Mouse (Mus musculus) testis, adult 2 months (tissue): Measurements from ENCODE around the gene Aldh3a2.

Experiments used
- CTCF ChIP-seq: fragments of 200-500 bp; IDR thresholded peaks from 2 replicates; pipeline ENCODE4 v1.5.1; 2012; ENCODE audit warnings: low read depth, mild to moderate bottlenecking, inconsistent platforms, low read length, moderate library complexity; ENCODE audit not compliant: control insufficient read depth, insufficient read depth, insufficient replicate concordance
- POLR2A ChIP-seq: fragments of 200-500 bp; IDR thresholded peaks from 2 replicates; pipeline ENCODE4 v1.6.1; 2012; ENCODE audit warnings: low read depth, mild to moderate bottlenecking, inconsistent platforms, low read length, moderate library complexity; ENCODE audit not compliant: control insufficient read depth

DNA sequence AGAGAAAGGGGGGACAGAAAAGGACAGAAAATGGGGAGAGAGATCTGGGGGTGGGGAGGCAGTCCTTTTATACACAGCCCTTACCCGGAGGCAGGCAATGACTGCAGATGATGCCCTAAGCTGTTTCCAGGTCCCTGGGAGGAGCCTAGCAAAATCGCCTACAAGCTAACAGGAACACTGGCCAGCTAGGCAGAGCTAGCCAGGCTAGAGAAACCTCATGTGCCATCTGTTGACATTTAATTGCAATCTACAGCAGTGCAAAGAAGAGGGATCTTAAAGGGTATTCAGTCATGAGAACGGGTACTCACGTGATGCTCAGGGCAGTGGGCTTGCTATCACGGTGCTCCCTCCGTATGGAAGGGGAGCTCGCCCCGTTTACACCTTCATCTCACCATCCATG lies 39.4 kb downstream of the Aldh3a2 start:
- TF ChIP-seq POLR2A = no peak
- no peak for TF ChIP-seq CTCF
